Mouse (Mus musculus): ENCODE measurements around the gene Itgal. TPM values are rescaled to one million over a fixed set of nuclear protein-coding genes. Genes with fewer than 3 reads are reported as not detected.
"Not testable (repeated sequence)": the region's sequence is repeated elsewhere in the genome, so short reads cannot be mapped to it uniquely, and the experiment has no call there.

The Itgal gene
- 3.0 and 3.4 TPM in 2 replicates for polyA plus RNA-seq (2012; rRNA removed)

DNA sequence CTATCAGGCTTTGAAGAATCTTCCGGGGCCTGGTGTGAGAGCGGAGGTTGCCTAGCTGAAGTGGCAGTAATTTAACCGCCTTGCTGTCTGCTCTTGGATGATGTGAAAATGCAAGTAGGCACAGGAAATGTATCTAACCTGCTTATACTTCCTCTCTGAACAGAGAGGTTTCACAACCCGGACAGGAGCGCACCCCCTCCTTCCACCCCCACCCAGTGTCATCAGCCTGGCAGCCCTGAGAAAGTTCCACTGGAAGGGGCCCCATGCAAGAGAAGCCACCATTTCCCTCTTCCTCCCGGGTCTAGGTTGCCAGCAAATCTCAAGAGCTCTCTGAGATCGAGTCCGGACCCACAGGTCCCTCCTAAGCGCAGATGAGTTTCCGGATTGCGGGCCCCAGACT, at the start of gene Itgal:
Gene Itgal, plus strand, starts transcription at position 163 of the 400 bp plus-strand sequence.
- no peak for DNase-seq (ENCODE audit: low read depth)

DNA sequence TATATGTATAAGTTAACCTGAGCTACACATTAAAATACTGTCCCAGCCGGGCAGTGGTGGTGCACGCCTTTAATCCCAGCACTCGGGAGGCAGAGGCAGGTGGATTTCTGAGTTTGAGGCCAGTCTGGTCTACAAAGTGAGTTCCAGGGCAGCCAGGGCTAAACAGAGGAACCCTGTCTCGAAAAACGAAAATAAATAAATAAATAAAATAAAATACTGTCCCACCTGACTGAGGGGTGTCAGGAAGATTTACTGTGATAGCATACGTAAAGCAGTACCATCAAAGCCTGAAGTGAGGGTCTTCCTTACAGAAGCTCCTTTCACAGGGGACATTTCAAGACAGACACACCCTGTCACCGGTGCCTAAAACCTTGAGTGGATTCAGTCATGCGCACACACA, 45.5 kb upstream of the Itgal start:
- not testable (repeated sequence) for DNase-seq (ENCODE audit: low read depth)

DNA sequence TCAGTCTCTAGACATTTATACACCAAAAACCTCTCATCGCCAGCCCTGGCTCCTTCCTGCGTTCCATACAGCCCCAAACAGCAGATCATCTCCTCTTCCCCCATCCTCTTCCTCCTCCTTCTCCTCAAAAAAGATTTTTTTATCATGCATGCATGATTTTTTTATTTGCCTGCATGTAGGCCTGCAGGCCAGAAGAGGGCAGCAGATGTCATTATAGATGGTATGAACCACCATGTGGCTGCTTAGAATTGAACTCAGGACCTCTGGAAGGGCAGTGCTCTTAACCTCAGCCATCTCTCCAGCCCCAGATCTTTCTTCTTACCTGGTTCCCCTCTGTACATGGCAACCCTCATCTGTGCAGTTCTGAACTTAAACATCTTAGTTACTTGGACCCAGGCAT, 43.6 kb upstream of the Itgal start:
- no peak for DNase-seq (ENCODE audit: low read depth)

DNA sequence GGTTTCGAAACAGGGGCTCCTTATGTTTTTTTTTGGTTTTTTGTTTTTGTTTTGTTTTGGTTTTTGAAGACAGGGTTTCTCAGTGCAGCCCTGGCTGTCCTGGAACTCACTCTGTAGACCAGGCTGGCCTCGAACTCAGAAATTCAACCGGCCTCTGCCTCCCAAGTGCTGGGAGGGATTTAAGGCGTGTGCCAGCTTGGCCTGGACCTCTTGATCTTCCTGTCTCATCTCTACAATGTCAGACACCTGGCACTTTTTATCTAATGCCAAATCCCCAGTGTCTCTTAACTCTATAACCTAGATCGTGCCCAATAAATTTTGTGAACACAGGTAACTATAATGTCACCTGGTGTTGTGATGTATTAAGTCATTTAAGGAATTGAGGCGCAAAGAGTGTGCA, 42.7 kb upstream of the Itgal start:
- DNase-seq (ENCODE audit: low read depth) = no peak

DNA sequence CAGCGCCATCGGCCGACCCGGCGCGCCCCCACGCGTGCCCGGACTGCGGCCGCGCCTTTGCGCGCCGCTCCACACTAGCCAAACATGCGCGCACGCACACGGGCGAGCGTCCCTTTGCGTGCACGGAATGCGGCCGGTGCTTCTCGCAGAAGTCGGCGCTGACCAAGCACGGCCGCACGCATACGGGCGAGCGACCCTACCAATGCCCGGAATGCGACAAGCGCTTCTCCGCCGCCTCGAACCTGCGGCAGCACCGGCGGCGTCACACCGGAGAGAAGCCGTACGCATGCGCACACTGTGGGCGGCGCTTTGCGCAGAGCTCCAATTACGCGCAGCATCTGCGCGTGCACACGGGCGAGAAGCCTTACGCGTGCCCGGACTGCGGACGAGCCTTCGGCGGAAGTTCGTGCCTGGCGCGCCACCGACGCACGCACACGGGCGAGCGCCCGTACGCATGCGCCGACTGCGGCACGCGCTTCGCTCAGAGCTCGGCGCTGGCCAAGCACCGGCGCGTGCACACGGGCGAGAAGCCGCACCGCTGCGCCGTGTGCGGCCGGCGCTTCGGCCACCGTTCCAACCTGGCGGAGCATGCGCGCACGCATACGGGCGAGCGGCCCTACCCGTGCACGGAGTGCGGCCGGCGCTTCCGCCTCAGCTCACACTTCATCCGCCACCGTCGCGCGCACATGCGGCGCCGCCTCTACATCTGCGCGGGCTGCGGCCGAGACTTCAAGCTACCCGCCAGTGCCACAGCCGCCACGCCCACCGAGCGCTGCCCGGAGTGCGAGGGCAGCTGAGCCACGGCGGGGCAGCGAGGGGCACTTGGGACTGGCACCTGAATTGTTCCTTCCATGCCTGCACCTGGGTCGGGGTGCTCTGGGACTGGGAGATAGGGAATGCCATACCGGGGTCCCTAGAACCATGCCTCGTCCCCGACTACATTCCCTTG, 42.0 kb upstream of the Itgal start:
- DNase-seq (ENCODE audit: low read depth) = no peak

DNA sequence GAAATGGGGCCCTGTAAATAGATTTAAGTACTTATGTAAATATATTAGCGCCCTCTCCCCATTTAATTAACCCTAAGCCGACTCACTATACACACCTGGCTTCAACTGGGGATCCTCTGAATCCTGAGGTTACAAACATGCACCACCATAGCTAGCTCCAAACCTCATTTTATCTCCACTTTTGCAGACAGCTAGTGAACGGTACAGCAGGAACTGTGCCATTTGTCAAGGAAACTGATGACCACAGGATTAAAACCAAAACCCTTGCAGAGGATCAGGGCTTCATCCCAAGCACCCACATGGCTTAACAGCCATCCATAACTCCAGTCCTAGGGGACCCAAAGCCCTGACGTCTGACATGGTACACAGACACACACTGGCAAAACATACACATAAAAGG, 41.1 kb upstream of the Itgal start:
- no peak for DNase-seq (ENCODE audit: low read depth)

DNA sequence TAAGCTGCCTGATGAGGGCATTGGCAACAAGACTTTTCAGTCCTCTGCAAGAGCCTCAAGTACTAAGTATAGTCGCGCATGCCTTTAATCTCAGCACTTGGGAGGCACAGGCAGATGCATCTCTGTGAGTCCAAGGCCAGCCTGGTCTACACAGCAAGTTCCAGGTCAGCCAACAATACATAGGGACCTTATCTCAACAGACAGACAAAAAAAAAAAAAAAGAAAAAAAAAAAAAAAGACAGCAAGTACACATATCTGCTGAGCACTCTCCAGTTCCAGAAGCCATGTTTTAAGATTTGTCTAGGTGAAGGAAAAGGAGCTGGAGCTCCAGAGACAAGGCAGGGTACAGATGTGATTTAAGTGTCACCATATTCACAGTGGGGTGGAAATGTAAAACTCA, 40.1 kb upstream of the Itgal start:
- DNase-seq (ENCODE audit: low read depth) = no peak

DNA sequence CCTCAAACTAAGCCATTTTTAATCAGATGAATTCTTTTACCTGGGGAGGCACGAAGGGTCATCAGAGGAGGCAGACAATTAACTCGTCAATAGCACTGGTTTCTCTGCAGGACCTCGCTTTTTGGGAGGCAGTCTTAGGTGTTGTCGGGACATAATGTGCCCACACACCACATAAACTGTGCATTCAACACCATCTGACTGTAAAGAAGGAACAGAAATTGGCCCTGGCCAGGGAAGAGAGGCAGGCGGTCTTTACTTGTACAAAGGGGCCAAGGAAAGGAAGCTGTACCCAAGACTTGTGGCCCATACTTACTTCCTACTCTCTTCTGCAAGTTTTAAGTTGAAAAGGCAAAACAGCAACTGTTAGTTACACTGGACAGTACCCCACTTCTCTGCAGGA, 39.5 kb upstream of the Itgal start:
- no peak for DNase-seq (ENCODE audit: low read depth)

DNA sequence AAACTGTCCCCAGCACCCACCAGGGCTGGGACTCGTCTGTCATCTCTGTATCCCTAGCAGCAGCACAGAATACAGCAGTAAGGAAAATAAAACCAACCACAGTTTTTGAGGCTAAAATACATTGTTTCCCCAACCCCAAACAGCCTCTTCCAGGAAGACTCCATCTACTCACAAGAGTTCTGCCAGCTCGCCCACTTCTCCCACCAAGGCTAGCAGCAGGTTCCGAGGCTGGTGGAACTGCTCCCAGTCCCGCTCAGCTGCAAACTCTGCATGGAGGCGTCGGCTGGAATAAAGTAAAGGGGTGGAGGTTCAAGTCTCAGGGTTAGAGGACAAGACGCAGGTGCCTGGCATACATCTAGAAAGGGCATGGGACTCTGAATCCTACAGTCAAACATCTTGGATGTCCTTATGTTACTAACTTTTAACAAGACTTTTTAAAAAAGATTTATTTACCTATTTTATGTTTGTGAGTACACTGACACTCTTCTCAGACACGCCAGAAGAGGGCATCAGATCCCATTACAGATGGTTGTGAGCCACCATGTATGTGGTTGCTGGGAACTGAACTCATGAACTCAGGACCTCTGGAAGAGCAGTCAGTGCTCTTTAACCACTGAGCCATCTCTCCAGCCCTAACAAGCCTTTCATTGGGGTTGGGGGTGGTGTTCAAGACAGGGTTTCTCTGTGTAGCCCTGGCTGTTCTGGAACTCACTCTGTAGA, 36.7 kb upstream of the Itgal start:
- DNase-seq (ENCODE audit: low read depth) = no peak

DNA sequence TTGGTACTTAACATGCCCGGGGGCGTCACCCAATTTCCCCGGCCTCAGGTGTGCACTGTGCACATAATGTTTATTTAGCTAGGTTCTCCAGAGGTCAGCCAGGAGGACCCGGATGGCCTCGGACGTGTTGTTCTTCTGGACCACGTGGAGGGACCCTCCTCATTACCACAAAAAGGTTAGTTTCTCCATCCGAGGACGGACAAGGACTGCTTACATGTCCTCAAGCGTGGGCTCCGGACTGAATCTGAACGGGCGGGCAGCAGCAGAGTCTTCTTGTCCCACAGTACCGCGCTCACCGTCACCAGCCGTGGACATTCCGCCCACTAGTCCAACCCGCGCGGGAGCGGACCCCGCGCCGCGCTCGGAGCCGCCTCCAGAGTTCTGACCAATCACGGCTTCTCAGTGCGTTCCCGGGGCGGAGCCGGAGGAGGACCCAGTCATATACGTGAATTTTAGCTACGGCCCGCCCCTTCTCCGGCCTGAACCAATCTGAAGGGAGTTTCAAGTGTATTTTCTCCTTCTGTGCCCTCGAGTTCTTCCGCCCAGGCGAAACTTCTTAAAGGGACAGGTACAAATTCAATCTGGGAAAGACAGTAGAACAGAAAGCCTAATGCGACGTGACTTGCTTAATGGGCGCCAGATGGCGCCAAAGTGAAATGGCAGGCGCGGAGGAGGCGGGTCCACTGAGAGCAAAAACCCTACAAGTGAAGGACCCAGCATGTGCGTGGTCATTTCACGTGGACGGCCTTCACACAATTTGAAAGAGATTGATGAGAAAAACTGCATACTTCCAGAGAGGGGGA, 35.5 kb upstream of the Itgal start, which contains the start of gene Dctpp1:
Gene Dctpp1, minus strand, starts transcription at position 401 of the 803 bp plus-strand sequence.
- peak; percentile 96 for DNase-seq (ENCODE audit: low read depth)

DNA sequence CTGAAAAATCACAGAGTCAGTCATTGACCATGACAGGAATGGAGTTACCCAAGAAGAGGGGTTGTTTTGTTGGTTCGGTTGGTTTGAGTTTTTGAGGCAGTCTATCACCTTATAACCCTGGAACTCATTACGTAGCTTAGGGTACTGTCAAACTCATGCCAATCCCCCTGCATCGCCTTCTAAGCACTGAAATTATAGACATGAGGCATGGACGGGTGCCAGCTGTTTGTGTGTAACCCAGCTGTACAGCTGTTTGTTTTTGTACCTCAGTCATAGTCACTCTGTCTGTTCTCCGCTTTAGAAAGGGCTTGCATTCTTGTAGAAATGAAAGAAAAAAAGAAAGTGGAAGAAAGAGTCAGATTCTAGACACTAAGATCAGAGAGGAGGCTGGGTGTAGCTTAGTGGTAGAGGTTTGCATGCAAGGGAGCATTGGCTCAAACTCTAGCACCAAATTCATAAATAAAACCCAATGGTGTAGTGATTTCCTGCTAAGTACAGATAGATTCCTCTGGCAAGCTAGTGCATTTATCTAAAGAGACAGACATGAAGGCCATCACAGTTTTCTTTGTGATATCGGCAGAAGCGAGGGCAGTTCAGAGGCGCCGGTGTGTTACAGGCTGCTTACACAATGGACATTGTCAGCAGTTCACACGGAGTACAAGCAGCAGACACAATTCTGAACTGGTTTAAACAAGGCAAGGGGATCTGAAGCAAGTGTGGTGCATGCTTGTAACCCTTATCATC, 33.7 kb upstream of the Itgal start:
- DNase-seq (ENCODE audit: low read depth) = no peak

DNA sequence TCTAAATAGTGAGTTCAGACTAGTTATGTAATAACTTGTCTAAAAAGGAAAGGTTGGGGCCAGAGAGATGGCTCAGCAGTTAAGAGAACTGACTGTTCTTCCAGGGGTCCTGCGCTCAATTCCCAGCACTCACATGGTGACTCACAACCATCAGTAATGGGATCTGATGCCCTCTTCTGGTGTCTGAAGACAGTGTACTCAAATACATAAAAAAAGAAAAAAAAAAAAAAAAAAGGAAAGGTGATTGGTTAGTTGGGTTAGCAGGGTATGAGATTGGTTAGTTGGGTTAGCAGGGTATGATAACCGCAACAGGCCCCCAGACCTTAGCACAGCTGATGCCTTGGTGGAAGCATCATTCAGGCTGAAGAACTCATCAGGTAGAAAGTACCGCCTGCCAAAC, 32.5 kb upstream of the Itgal start:
- no peak for DNase-seq (ENCODE audit: low read depth)

DNA sequence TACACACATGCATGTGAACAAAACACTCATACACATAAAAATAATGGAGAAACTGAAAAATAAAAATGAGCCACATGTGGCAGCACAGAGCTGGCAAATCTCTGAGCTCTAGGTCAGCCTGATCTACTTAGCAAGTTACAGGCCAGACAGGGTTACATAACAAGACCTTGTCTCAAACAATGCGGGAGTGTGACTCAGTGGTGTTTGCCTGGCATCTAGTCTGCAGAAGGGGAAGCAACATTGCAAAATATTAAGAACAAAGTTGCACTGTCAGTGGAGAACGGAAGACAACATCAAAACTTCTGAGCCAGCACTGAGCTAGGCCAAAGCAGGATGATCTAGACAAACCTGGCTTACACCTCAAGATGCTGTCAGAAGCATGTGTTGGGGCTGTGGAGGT, 25.8 kb upstream of the Itgal start:
- no peak for DNase-seq (ENCODE audit: low read depth)

DNA sequence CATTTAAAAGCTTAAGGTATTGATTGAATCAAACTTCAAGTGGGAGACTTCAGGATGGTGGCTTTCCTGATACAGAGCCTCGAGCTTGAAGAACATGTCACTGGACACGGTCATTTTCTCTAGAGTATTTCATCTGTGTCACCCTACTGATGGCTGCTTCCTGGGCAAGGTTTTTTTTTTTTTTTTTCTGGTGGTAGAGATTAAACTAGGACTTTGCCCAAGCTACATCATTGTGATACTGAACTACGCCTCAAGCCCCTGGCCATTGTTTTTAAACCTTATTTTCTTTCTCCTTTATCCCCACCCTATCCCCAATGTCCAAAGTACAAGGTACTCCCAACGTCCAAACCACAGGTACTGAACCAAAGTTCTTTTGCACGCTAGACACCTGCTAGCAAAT, 25.4 kb upstream of the Itgal start:
- no peak for DNase-seq (ENCODE audit: low read depth)

DNA sequence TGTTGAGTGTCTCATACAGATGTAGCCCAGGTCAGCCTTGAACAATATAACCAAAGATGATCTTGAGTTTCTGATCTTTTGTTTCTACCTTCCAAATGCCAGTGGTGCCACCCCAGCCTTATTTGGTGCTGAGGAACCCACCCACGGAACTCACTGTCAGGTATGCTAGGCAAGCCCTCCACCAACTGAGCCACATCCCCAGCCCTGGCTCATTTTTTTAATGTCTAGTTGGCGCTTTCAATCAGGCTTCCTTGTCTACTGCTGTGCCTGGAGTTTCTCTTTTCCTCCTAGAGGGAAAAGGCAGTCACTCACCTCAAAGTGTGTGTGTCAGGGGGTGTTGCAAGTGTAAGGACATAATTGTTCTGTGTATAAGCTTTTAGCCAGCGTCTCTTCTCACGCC, 25.0 kb upstream of the Itgal start:
- no peak for DNase-seq (ENCODE audit: low read depth)

DNA sequence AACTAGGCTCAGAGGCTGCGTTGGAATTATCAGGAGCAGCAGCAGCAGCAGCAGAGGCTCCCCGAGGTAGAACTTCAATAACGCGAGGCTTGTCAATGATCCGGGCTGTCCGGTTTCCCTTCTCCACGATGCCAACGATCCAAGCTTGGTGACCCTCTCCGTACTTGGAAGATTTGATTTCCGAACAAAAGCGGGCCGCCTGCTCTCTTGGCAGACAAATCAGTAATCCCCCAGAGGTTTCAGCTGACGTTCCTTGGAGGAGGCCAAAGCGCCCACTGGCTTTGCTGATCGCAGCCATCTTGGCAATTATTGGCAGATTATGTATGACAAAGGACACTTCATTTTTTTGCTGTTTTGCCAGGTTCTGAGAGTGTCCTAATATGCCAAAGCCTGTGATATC, 23.5 kb upstream of the Itgal start:
- no peak for DNase-seq (ENCODE audit: low read depth)

DNA sequence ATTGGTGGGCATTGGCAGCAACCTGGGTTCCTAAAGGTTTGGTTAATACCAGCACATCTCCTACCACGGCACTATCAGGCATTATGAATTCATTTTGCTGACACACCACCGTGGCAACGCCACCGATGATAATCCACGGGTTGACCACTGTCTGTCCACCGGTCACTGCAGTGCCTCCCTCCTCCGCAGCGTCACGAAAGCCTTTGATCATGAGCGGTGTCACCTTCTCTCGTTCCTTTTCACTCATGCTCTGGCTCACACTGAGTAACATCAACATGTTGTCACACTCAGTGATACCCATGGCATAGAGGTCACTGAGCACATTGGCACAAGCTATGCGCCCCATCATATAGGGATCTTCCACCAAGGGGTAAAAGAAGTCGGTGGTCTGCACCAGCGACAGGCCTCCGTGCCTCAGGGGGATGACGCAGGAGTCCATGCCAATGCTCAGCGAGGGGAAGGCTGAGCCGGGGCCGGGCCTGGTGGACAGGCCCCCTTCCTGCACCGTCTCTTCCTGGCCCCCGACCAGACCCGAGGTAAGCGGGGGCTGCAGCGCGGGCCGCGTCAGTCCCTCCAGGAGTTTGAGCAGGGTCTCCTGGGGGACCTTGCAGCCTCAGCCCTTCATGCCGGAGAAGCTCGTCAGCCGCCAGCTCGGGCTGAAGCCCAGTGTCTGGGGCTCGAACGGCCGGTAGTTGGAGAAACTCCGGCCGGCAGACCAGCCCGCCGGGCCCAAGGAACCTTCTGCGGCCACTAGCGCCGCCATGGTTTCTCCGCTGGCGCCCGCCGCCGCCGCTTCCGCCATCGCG, 22.7 kb upstream of the Itgal start:
- no peak for DNase-seq (ENCODE audit: low read depth)

DNA sequence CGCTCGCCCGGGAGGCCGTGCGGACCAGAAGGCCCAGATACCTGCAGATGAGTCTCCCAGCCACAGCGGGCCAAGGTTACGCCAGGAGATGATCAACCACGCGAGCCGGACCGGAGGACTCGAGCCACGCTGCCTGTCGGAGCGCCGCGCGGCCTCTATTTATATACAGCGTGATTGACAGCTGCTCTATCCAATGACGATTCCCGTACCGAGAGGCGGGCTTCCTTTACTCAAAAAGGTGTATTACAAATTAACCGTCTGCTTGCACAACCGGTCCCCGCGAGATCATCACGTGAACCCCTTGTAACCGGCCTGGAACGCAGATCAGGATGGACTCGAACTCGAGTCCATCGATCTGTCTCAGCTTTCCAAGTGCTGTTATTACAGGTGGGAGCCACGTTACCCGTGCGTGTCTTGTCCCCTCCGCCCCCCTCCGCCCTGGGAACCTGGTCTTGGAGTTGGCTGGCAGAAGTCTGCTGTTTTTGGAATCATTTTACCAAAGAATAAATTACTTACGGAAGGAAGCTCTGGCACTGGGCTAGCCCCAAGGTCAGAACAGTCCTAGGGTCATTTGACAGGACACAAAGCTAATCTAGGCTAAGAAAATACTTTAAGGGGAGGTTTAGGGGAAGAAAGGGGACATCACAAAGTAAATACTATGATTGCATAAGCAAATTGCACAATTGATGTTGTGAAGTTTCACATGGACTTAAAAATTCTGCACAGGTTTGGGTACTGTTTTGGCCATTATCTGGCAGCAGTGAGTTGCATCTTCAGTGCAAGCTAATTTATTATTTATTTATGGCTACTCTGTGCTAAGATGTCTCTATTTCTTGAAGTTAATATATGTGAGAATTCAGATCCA, 21.9 kb upstream of the Itgal start, which contains the start of gene Sephs2:
Gene Sephs2, minus strand, starts transcription at position 131 of the 865 bp plus-strand sequence.
- DNase-seq (ENCODE audit: low read depth) = peak; percentile 70

DNA sequence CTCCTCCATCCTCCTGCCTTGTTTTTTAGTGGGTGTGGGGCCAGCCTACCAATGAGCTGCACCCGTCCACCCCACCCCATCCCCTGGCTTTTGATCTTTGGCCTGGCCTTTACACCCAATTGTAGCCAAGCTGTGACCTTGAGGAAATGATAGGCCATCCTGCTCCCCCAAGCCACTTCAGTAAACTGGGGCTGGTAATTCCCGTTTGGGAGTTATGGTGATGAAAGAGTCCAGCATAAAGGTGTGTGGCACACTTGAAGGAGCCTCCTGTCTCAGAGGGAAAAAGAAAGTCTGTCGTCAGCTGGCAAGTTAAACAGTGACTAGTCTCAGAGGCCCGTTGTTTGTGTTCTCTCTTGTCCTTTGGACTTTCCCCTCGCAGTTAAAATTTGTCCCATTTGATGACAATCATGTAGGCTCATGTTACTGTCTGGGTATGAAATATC, 19.5 kb upstream of the Itgal start:
- no peak for DNase-seq (ENCODE audit: low read depth)

All from gonadal fat pad, adult 2 months (tissue).